Mouse (Mus musculus) neural tube, embryonic 12.5 days (tissue): Measurements from ENCODE around the gene 2900092C05Rik. TPM values are rescaled to one million over a fixed set of nuclear protein-coding genes. Genes with fewer than 3 reads are reported as not detected.

Experiments used
- ATAC-seq: fragments of 200-750 bp; cut with Nextera tagmentation; 2 replicates; pipeline ENCODE4 v1.8.0; 2017; ENCODE audit warnings: low read depth, mild to moderate bottlenecking, moderate TSS enrichment, moderate library complexity; ENCODE audit not compliant: low FRiP score
- H3K27ac ChIP-seq: fragments of 300-500 bp; sonication (generic); 2 replicates; pipeline ENCODE4 v1.5.1; 2016
- H3K27me3 ChIP-seq: fragments of 300-500 bp; sonication (generic); replicated peaks from 2 replicates; pipeline ENCODE4 v1.6.1; 2016; ENCODE audit warnings: mild to moderate bottlenecking
- H3K36me3 ChIP-seq: fragments of 300-500 bp; sonication (generic); 2 replicates; pipeline ENCODE4 v1.6.1; 2016; ENCODE audit warnings: mild to moderate bottlenecking
- H3K4me1 ChIP-seq: fragments of 300-500 bp; sonication (generic); 2 replicates; pipeline ENCODE4 v1.6.1; 2016
- H3K4me2 ChIP-seq: fragments of 300-500 bp; sonication (generic); replicated peaks from 2 replicates; pipeline ENCODE4 v1.6.1; 2016; ENCODE audit warnings: mild to moderate bottlenecking
- H3K4me3 ChIP-seq: fragments of 300-500 bp; sonication (generic); 2 replicates; pipeline ENCODE4 v1.5.1; 2016
- H3K9ac ChIP-seq: fragments of 300-500 bp; sonication (generic); 2 replicates; pipeline ENCODE4 v1.6.1; 2016; ENCODE audit warnings: mild to moderate bottlenecking
- H3K9me3 ChIP-seq: fragments of 300-500 bp; sonication (generic); 2 replicates; pipeline ENCODE4 v1.6.1; 2016; ENCODE audit warnings: mild to moderate bottlenecking
- WGBS: fragments of 180-500 bp; shearing (Covaris S2); methylation state at CpG from one replicate; pipeline ENCODE4 v1.1.7; 2016; 5-methylcytosine and 5-hydroxymethylcytosine counted together
- polyA plus RNA-seq: library from polyadenylated mRNA; unstranded; fragments of >200 nt; fragmentation: Nextera tagmentation; extraction: Ambion mirVana; gene quantifications from 2 replicates; pipeline ENCODE4 v1.2.1, GENCODE M21; 2016

2900092C05Rik gene
- polyA plus RNA-seq, result not detected in 2 replicates

DNA sequence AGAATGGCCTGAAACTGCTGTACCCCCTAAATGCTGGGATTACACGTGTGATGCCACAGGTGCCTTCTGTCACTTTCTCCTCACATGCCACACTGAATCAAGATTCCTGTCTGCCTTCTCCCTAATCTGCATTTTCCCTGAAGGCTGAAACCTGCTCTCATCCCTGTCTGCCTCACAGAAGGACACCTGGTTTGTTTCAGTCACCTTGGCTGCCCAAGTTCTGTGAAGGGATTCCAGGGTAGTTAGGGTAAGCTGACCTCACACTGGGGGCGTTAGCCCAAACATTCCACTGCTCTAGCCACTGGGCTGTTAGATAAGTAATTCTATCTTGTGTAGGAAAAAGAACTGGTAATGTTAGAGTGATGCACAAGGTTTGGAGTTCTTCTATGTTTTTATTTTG lies at the start of gene 2900092C05Rik:
TSS of gene 2900092C05Rik (plus strand) at position 301 of the 400 bp plus-strand sequence.
- Histone ChIP-seq H3K4me1 (no peaks in the 10 kb centered on the region), H3K9ac (no peak within 1 kb of the TSS), H3K4me2 (no peak within 1 kb of the TSS), H3K4me3 (no peak within 1 kb of the TSS), H3K27me3 (no peaks in the 10 kb centered on the region), H3K36me3 (no peaks in the 10 kb centered on the region), H3K9me3 (peaks cover 15% of the 10 kb centered on the region; the same call in 1 of the 2 replicates), H3K27ac (no peak within 1 kb of the TSS)
- no peak for ATAC-seq
- WGBS, result 68% methylated on average over 2 of the region's 2 CpGs

DNA sequence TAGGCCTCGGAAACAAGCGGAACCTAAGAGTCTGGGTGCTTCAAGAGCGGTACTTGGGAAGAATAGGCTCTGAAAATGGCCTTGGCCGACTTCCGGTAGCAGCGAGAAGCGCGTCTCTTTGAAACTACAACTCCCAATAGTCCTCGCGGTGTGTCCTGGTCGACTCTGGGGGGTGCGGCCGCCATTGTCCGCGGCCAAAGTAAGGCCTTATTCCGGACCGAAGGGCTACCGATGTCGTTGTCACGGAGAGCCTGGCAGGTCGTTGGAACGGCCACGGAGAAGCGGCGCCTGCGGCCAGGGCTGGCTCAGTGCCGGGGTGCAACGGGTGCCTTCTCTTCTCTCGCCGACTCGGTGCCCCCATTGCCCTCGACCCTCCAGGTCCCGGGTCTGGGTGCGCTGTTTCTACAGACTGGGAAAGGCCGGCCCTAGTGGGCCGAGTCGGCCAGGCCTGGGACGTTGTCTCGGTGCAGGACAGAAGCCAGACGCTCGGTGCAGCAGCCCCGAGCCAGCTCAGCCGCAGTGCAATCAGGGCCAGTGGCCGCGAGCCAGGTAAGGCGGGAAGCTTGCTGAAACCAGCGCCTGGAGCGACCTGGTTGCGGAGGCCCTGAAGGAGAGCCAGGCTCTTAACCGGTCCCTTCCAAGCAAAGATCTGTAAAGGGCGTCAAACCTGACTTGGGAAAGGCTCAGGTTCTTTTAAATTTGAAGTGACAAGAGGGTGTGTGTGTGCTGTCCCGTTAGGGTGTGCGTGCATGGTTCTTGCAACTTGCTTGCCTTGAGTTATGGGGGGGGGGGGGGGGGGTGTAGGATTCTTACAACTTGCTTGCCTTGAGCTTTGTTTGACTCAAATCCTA lies 33.9 kb upstream of the 2900092C05Rik start, which contains the start of gene Zfp606:
TSS of gene Zfp606 (plus strand) at position 136 of the 851 bp plus-strand sequence.
- peak; percentile 96 for ATAC-seq
- under 1% methylated on average over 53 of the region's 53 CpGs for WGBS
- Histone ChIP-seq H3K9ac (peak within 1 kb of the TSS; percentile 94), H3K36me3 (peaks cover 32% of the 10 kb centered on the region), H3K27me3 (no peaks in the 10 kb centered on the region), H3K27ac (peak within 1 kb of the TSS; percentile 50; the same call in 1 of the 2 replicates), H3K4me2 (peak within 1 kb of the TSS; percentile 61), H3K9me3 (peaks cover 17% of the 10 kb centered on the region), H3K4me3 (peak within 1 kb of the TSS; percentile 90), H3K4me1 (no peaks in the 10 kb centered on the region)

DNA sequence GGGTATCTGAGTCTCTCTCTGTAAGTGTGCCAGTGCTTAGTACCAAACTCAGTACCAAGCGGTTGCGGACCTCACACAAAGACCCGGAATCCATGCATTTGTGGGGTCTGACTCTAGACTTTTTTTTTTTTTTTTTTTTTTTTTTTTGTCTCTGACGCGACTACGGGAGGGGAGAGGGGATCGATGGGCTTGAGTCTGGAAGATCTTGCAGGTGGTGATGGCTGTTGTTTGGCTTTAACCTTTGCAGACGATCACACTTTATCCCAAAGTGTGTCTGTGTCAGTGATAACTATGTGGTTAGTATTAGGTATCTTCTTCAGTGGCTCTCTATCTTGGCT lies 33.3 kb upstream of the 2900092C05Rik start:
- no peaks in the 10 kb centered on the region for H3K27me3 ChIP-seq
- H3K4me2 ChIP-seq, result peak overlapping the region; percentile 61
- ATAC-seq, result no peak
- H3K9me3 ChIP-seq, result peaks cover 17% of the 10 kb centered on the region
- H3K36me3 ChIP-seq, result peaks cover 38% of the 10 kb centered on the region
- 5% methylated on average over 8 of the region's 8 CpGs for WGBS
- peak overlapping the region; percentile 90 for H3K4me3 ChIP-seq
- H3K27ac ChIP-seq, result no peak overlapping the region
- H3K4me1 ChIP-seq, result no peaks in the 10 kb centered on the region
- peak overlapping the region; percentile 94 for H3K9ac ChIP-seq

DNA sequence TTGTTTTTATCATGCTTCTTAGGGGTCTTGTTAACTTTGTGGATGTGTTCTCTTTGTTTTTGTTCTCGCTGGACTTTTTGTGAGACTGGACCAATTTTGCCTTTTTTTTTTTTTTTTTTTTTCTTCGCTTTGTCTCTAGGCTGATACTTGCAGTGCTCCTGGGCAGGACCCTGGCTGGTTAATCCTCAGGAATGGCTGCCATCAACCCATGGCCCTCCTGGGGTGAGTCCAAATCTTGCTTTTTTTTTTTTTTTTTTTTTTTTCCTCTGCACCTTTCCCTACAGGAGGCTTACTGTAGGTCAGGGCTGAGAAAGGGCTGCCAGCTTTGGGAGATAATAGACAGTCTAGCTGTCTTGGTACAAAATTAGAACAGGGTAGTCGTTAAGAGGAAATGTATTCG lies 32.8 kb upstream of the 2900092C05Rik start:
- 76% methylated on average over 4 of the region's 4 CpGs for WGBS
- H3K27me3 ChIP-seq, result no peaks in the 10 kb centered on the region
- no peak overlapping the region for H3K27ac ChIP-seq

DNA sequence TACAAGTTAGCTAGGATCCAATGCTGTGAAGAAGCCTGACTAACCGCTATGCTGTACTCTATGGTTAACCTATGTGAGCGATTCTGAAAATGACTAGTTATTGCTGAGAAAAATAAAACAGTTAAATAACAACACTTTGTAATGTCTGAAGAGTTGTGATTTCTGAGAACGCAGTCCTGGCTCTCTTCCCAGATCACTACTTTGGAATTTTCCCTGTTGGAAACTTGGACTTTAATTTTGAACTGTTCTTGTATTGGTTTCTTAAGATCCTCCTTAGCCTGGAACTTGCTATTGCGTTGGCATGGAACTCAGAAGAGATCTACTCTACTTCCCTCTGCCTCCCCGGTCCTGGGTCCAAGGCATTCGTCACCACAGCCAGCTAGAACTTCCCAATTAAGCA lies 28.5 kb upstream of the 2900092C05Rik start:
- Histone ChIP-seq H3K27me3 (no peaks in the 10 kb centered on the region), H3K4me1 (no peaks in the 10 kb centered on the region), H3K9ac (no peak overlapping the region), H3K36me3 (peaks cover 86% of the 10 kb centered on the region), H3K9me3 (peaks cover 54% of the 10 kb centered on the region), H3K27ac (no peak overlapping the region), H3K4me3 (no peak overlapping the region), H3K4me2 (no peak overlapping the region)
- no peak for ATAC-seq
- WGBS, result 98% methylated on average over 6 of the region's 6 CpGs

More for the DNA sequence above, 32.8 kb upstream of the 2900092C05Rik start:
- ATAC-seq, result no peak
- peaks cover 19% of the 10 kb centered on the region for H3K9me3 ChIP-seq
- 0 out of 2 replicates have a peak overlapping the region, but pooled peaks have one; percentile 94 for H3K9ac ChIP-seq
- H3K4me2 ChIP-seq, result peak overlapping the region; percentile 61
- no peaks in the 10 kb centered on the region for H3K4me1 ChIP-seq
- peaks cover 44% of the 10 kb centered on the region for H3K36me3 ChIP-seq
- H3K4me3 ChIP-seq, result peak overlapping the region; percentile 90

DNA sequence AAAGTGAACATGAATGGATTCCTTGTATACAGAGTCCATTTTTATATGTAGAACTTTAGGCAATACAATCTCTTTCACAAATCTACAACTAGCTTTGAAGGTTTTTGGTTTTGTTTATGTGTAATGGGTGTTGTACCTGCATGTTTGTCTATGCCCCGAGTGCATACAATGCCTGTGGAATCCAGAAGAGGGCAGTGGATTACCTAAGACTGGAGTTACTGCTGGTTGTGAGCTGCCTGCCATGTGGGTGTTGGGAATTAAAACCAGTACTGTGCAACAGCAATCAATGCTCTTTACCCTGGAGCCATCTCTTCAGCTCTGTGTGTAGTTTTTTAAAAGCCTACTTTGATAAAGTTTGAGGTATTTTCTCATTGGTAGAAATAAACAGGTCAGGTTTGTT lies 26.4 kb upstream of the 2900092C05Rik start:
- Histone ChIP-seq H3K27ac (no peak overlapping the region), H3K27me3 (no peaks in the 10 kb centered on the region), H3K36me3 (peaks cover 98% of the 10 kb centered on the region), H3K4me1 (no peaks in the 10 kb centered on the region), H3K4me2 (no peak overlapping the region), H3K4me3 (no peak overlapping the region), H3K9ac (no peak overlapping the region), H3K9me3 (peaks cover 68% of the 10 kb centered on the region)
- WGBS, result 95% methylated on average over 1 of the region's 1 CpGs
- ATAC-seq, result no peak

DNA sequence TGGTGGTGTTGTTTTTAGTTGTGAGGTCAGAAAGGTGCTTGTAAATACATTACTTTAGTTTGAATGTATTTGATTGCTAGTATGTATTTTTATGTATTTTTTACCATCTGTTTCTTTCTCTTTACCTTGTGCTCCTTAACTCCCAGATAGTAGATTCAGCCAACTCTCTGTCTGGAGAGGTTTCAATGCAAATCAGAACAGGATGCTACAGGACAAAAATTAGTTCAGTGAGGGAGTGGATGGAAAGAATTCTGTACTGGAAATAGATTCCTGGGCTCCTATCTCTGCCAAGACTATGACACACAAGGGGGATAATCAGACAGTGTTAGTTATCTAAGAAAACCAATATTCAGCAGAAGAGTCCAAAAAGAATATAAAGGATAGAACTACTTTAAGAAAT lies 25.6 kb upstream of the 2900092C05Rik start:
- H3K4me3 ChIP-seq, result no peak overlapping the region
- no peak for ATAC-seq
- H3K27me3 ChIP-seq, result no peaks in the 10 kb centered on the region
- H3K36me3 ChIP-seq, result peaks cover 98% of the 10 kb centered on the region
- no peaks in the 10 kb centered on the region for H3K4me1 ChIP-seq
- H3K27ac ChIP-seq, result no peak overlapping the region
- H3K4me2 ChIP-seq, result no peak overlapping the region
- H3K9ac ChIP-seq, result no peak overlapping the region
- peaks cover 68% of the 10 kb centered on the region for H3K9me3 ChIP-seq

DNA sequence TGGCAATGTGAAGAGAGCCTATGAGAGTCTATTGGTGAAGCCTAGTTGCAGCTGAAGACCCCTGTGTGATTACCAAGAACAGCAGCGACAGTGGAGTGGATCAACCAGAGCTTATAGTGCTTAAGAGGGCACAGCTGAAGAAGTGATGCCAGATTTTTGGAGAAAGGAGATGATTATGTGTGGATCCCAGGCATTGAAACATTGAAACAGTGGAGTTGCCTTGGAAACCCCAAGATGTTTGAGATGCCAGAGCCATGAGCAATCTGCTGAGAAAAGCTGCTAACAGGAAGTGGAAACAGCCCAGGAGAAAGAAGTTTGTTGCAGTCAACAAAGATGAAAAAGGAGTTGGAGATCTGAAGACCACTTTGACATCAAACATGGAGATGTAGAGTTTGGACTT lies 1.4 kb upstream of the 2900092C05Rik start:
- no peaks in the 10 kb centered on the region for H3K27me3 ChIP-seq
- H3K4me3 ChIP-seq, result no peak overlapping the region
- peaks cover 15% of the 10 kb centered on the region; the same call in 1 of the 2 replicates for H3K9me3 ChIP-seq
- H3K4me1 ChIP-seq, result no peaks in the 10 kb centered on the region
- no peak for ATAC-seq
- 50% methylated on average over 1 of the region's 1 CpGs for WGBS
- no peak overlapping the region for H3K9ac ChIP-seq
- H3K36me3 ChIP-seq, result no peaks in the 10 kb centered on the region
- H3K4me2 ChIP-seq, result no peak overlapping the region
- no peak overlapping the region for H3K27ac ChIP-seq

Other genes starting within 250 kb of the 2900092C05Rik start
- not detected in 2 replicates for gene Vmn1r81, start 244.2 kb upstream of the 2900092C05Rik start, polyA plus RNA-seq
- gene Vmn1r82, start 212.1 kb upstream of the 2900092C05Rik start, polyA plus RNA-seq, result not detected in 2 replicates
- not detected in 2 replicates for gene Vmn1r83, start 183.0 kb upstream of the 2900092C05Rik start, polyA plus RNA-seq
- 0.05 TPM in 1 of 2 replicates, not detected in the other for gene Vmn1r84, start 143.2 kb upstream of the 2900092C05Rik start, polyA plus RNA-seq
- 4.9 and 5.3 TPM in 2 replicates for gene Zfp551, start 89.8 kb upstream of the 2900092C05Rik start, polyA plus RNA-seq
- 42.3 and 47.6 TPM in 2 replicates for gene Zfp606, start 34.2 kb upstream of the 2900092C05Rik start, polyA plus RNA-seq
- 0.08 TPM in 1 of 2 replicates, not detected in the other for gene Vmn2r53, start 96.3 kb downstream of the 2900092C05Rik start, polyA plus RNA-seq
- not detected in 2 replicates for gene Vmn2r54, start 127.8 kb downstream of the 2900092C05Rik start, polyA plus RNA-seq
- gene Vmn2r55, start 172.5 kb downstream of the 2900092C05Rik start, polyA plus RNA-seq, result not detected in 2 replicates
- gene Vmn2r56, start 222.5 kb downstream of the 2900092C05Rik start, polyA plus RNA-seq, result not detected in 2 replicates